Mouse (Mus musculus): ENCODE results near the gene Ucma. TPM values are rescaled to one million over a fixed set of nuclear protein-coding genes. Genes with fewer than 3 reads are reported as not detected.
"Not testable (repeated sequence)": the region's sequence is repeated elsewhere in the genome, so short reads cannot be mapped to it uniquely, and the experiment has no call there.

Gene Ucma
- not detected in 2 replicates for polyA plus RNA-seq (2015; fragmentation: Nextera tagmentation; extraction: Ambion mirVana)

- Histone ChIP-seq H3K4me3 (replicated peaks) (no peak within 1 kb of the TSS), H3K27ac (no peak within 1 kb of the TSS), H3K4me1 (replicated peaks) (no peaks in the 10 kb centered on the region; the same call in 1 of the 2 replicates), H3K36me3 (no peaks in the 10 kb centered on the region), H3K9me3 (replicated peaks) (no peaks in the 10 kb centered on the region), H3K9ac (no peak within 1 kb of the TSS), H3K27me3 (no peaks in the 10 kb centered on the region), H3K4me2 (no peak within 1 kb of the TSS)
- DNase-seq (no peak), ATAC-seq (ENCODE audit: low read depth) (no peak)
- 56% methylated on average over 5 of the region's 5 CpGs for WGBS (ENCODE audit: insufficient replicate concordance)
Observed at GRCm38 (mm10) chr2:4975807-4976206, at the start of gene Ucma. Gene Ucma (plus strand): TSS chr2:4976122.

- H3K36me3 ChIP-seq = peaks cover 21% of the 10 kb centered on the region; the same call in 1 of the 2 replicates
- no peaks in the 10 kb centered on the region for H3K27me3 ChIP-seq
- no peak overlapping the region for H3K4me2 ChIP-seq
- ATAC-seq (ENCODE audit: low read depth) = no peak
- H3K9me3 ChIP-seq (replicated peaks) = no peaks in the 10 kb centered on the region
- WGBS (ENCODE audit: insufficient replicate concordance) = 59% methylated on average over 3 of the region's 3 CpGs
- no peak overlapping the region for H3K4me3 ChIP-seq (replicated peaks)
- H3K9ac ChIP-seq = no peak overlapping the region
- no peak overlapping the region for H3K27ac ChIP-seq
- H3K4me1 ChIP-seq (replicated peaks) = no peaks in the 10 kb centered on the region
- DNase-seq = no peak
Observed at GRCm38 (mm10) chr2:4927391-4927790, 48.5 kb upstream of the Ucma start.

- H3K9ac ChIP-seq = no peak overlapping the region
- no peaks in the 10 kb centered on the region for H3K27me3 ChIP-seq
- H3K4me3 ChIP-seq (replicated peaks) = no peak overlapping the region
- H3K27ac ChIP-seq = no peak overlapping the region
- no peak for ATAC-seq (ENCODE audit: low read depth)
- no peaks in the 10 kb centered on the region for H3K4me1 ChIP-seq (replicated peaks)
- H3K9me3 ChIP-seq (replicated peaks) = no peaks in the 10 kb centered on the region
- DNase-seq = no peak
- no peak overlapping the region for H3K4me2 ChIP-seq
- WGBS (ENCODE audit: insufficient replicate concordance) = 46% methylated on average over 2 of the region's 2 CpGs
- peaks cover 24% of the 10 kb centered on the region; the same call in 1 of the 2 replicates for H3K36me3 ChIP-seq
Observed at GRCm38 (mm10) chr2:4929230-4929629, 46.7 kb upstream of the Ucma start.

- no peak overlapping the region for H3K27ac ChIP-seq
- peaks cover 21% of the 10 kb centered on the region; the same call in 1 of the 2 replicates for H3K36me3 ChIP-seq
- H3K4me2 ChIP-seq = no peak overlapping the region
- ATAC-seq (ENCODE audit: low read depth) = no peak
- no peak overlapping the region for H3K9ac ChIP-seq
- DNase-seq = no peak
- WGBS (ENCODE audit: insufficient replicate concordance) = 90% methylated on average over 9 of the region's 9 CpGs
- no peaks in the 10 kb centered on the region for H3K9me3 ChIP-seq (replicated peaks)
- H3K4me3 ChIP-seq (replicated peaks) = no peak overlapping the region
- no peaks in the 10 kb centered on the region for H3K27me3 ChIP-seq
- H3K4me1 ChIP-seq (replicated peaks) = no peaks in the 10 kb centered on the region
Observed at GRCm38 (mm10) chr2:4934516-4934915, 41.4 kb upstream of the Ucma start.

GRCm38 (mm10) chr2:4937931-4938330 lies 38.0 kb upstream of the Ucma start:
- DNase-seq (no peak), ATAC-seq (ENCODE audit: low read depth) (no peak)
- Histone ChIP-seq H3K9me3 (replicated peaks) (no peaks in the 10 kb centered on the region), H3K4me1 (replicated peaks) (no peaks in the 10 kb centered on the region), H3K36me3 (peaks cover 22% of the 10 kb centered on the region), H3K27me3 (no peaks in the 10 kb centered on the region), H3K27ac (no peak overlapping the region), H3K4me2 (no peak overlapping the region), H3K4me3 (replicated peaks) (no peak overlapping the region), H3K9ac (no peak overlapping the region)
- 71% methylated on average over 7 of the region's 7 CpGs for WGBS (ENCODE audit: insufficient replicate concordance)

- H3K4me1 ChIP-seq (replicated peaks) = no peaks in the 10 kb centered on the region
- H3K36me3 ChIP-seq = peaks cover 20% of the 10 kb centered on the region
- H3K9me3 ChIP-seq (replicated peaks) = no peaks in the 10 kb centered on the region
- DNase-seq (no peak), ATAC-seq (ENCODE audit: low read depth) (no peak)
- 77% methylated on average over 11 of the region's 11 CpGs for WGBS (ENCODE audit: insufficient replicate concordance)
- H3K4me3 ChIP-seq (replicated peaks) = no peak overlapping the region
- no peak overlapping the region for H3K4me2 ChIP-seq
- no peak overlapping the region for H3K27ac ChIP-seq
- no peak overlapping the region for H3K9ac ChIP-seq
- H3K27me3 ChIP-seq = no peaks in the 10 kb centered on the region
Observed at GRCm38 (mm10) chr2:4940861-4941260, 35.1 kb upstream of the Ucma start.

- DNase-seq; H3K27me3 ChIP-seq; H3K27ac ChIP-seq; ATAC-seq (ENCODE audit: low read depth); H3K9me3 ChIP-seq (replicated peaks); H3K9ac ChIP-seq; H3K36me3 ChIP-seq; H3K4me2 ChIP-seq; H3K4me1 ChIP-seq (replicated peaks); H3K4me3 ChIP-seq (replicated peaks): not testable (repeated sequence)
- WGBS (ENCODE audit: insufficient replicate concordance) = 49% methylated on average over 4 of the region's 8 CpGs
Observed at GRCm38 (mm10) chr2:4949691-4950090, 26.2 kb upstream of the Ucma start.

GRCm38 (mm10) chr2:4950986-4951385 lies 24.9 kb upstream of the Ucma start:
- Histone ChIP-seq H3K36me3 (no peaks in the 10 kb centered on the region), H3K9me3 (replicated peaks) (no peaks in the 10 kb centered on the region), H3K9ac (no peak overlapping the region), H3K4me2 (no peak overlapping the region), H3K4me1 (replicated peaks) (no peaks in the 10 kb centered on the region), H3K27ac (no peak overlapping the region), H3K4me3 (replicated peaks) (no peak overlapping the region), H3K27me3 (no peaks in the 10 kb centered on the region)
- WGBS (ENCODE audit: insufficient replicate concordance) = 89% methylated on average over 2 of the region's 2 CpGs
- ATAC-seq (ENCODE audit: low read depth) = no peak
- no peak for DNase-seq

GRCm38 (mm10) chr2:4954216-4954760 lies 21.6 kb upstream of the Ucma start:
- DNase-seq (no peak), ATAC-seq (ENCODE audit: low read depth) (no peak)
- no peak overlapping the region for H3K4me3 ChIP-seq (replicated peaks)
- no peaks in the 10 kb centered on the region for H3K9me3 ChIP-seq (replicated peaks)
- no peak overlapping the region for H3K9ac ChIP-seq
- no peaks in the 10 kb centered on the region for H3K27me3 ChIP-seq
- no peaks in the 10 kb centered on the region for H3K36me3 ChIP-seq
- WGBS (ENCODE audit: insufficient replicate concordance) = 74% methylated on average over 6 of the region's 6 CpGs
- H3K27ac ChIP-seq = no peak overlapping the region
- H3K4me2 ChIP-seq = no peak overlapping the region
- no peaks in the 10 kb centered on the region for H3K4me1 ChIP-seq (replicated peaks)

- Histone ChIP-seq H3K27ac (no peak overlapping the region), H3K9me3 (replicated peaks) (no peaks in the 10 kb centered on the region), H3K4me2 (no peak overlapping the region), H3K4me1 (replicated peaks) (no peaks in the 10 kb centered on the region), H3K36me3 (no peaks in the 10 kb centered on the region), H3K9ac (no peak overlapping the region), H3K4me3 (replicated peaks) (no peak overlapping the region), H3K27me3 (no peaks in the 10 kb centered on the region)
- DNase-seq = no peak
- no peak for ATAC-seq (ENCODE audit: low read depth)
- WGBS (ENCODE audit: insufficient replicate concordance) = 79% methylated on average over 12 of the region's 12 CpGs
Observed at GRCm38 (mm10) chr2:4958039-4958438, 17.9 kb upstream of the Ucma start.

GRCm38 (mm10) chr2:4967806-4968205 lies 8.1 kb upstream of the Ucma start:
- no peak for ATAC-seq (ENCODE audit: low read depth)
- H3K4me3 ChIP-seq (replicated peaks) = no peak overlapping the region

GRCm38 (mm10) chr2:4969083-4969482 lies 6.8 kb upstream of the Ucma start:
- ATAC-seq (ENCODE audit: low read depth) = no peak
- no peak overlapping the region for H3K4me2 ChIP-seq
- no peaks in the 10 kb centered on the region for H3K27me3 ChIP-seq
- no peak overlapping the region for H3K4me3 ChIP-seq (replicated peaks)
- H3K4me1 ChIP-seq (replicated peaks) = no peaks in the 10 kb centered on the region
- H3K27ac ChIP-seq = no peak overlapping the region
- no peak for DNase-seq
- no peaks in the 10 kb centered on the region for H3K9me3 ChIP-seq (replicated peaks)
- H3K9ac ChIP-seq = no peak overlapping the region
- H3K36me3 ChIP-seq = no peaks in the 10 kb centered on the region
- 32% methylated on average over 2 of the region's 2 CpGs for WGBS (ENCODE audit: insufficient replicate concordance)

More at GRCm38 (mm10) chr2:4967806-4968205, 8.1 kb upstream of the Ucma start:
- H3K4me2 ChIP-seq = no peak overlapping the region
- no peak overlapping the region for H3K27ac ChIP-seq
- no peaks in the 10 kb centered on the region for H3K36me3 ChIP-seq
- no peak for DNase-seq
- 79% methylated on average over 2 of the region's 2 CpGs for WGBS (ENCODE audit: insufficient replicate concordance)
- no peak overlapping the region for H3K9ac ChIP-seq
- no peaks in the 10 kb centered on the region for H3K9me3 ChIP-seq (replicated peaks)
- H3K27me3 ChIP-seq = no peaks in the 10 kb centered on the region
- H3K4me1 ChIP-seq (replicated peaks) = no peaks in the 10 kb centered on the region

All from liver, embryonic 13.5 days (tissue).